Mouse (Mus musculus) ES-E14 (cell line): Measurements from ENCODE around the gene Gpr35. TPM values are rescaled to one million over a fixed set of nuclear protein-coding genes. Genes with fewer than 3 reads are reported as not detected.
A peak's percentile ranks its signal among the peaks of the same experiment; 100 is the strongest.

ENCODE experiments used
- DNase-seq: peaks from one replicate; pipeline ENCODE4 v3.0.0-alpha.2; 2013; ENCODE audit warnings: low read depth, low spot score
- H3K27ac ChIP-seq: 2 replicates; pipeline ENCODE4 v1.5.1; 2012; ENCODE audit warnings: low read depth, mild to moderate bottlenecking, low read length, moderate library complexity, mixed read lengths; ENCODE audit not compliant: poor library complexity, insufficient read depth, severe bottlenecking
- H3K36me3 ChIP-seq: 2 replicates; pipeline ENCODE4 v1.6.1; 2012; ENCODE audit warnings: mild to moderate bottlenecking, low read length, moderate library complexity, mixed read lengths; ENCODE audit not compliant: control insufficient read depth, poor library complexity, insufficient read depth, severe bottlenecking
- H3K4me1 ChIP-seq, 2 experiments: fragments of 150-350 bp in 1 of 2; sonication (generic) in 1 of 2; 2 replicates each; pipeline ENCODE4 v1.6.1; 2012; ENCODE audit warnings: low read length in 2 of 2, mild to moderate bottlenecking in 1 of 2, mixed read lengths in 1 of 2; ENCODE audit not compliant: control insufficient read depth in 2 of 2, insufficient read depth in 2 of 2, poor library complexity in 1 of 2
- H3K4me3 ChIP-seq, 2 experiments: fragments of 150-350 bp in 1 of 2; sonication (generic) in 1 of 2; 2 replicates each; pipeline ENCODE4 v1.5.1; 2012; ENCODE audit warnings: low read length in 2 of 2, low read depth in 1 of 2, mild to moderate bottlenecking in 1 of 2, mixed read lengths in 1 of 2; ENCODE audit not compliant: insufficient read depth in 1 of 2, poor library complexity in 1 of 2, severe bottlenecking in 1 of 2
- H3K9ac ChIP-seq: 2 replicates; pipeline ENCODE4 v1.6.1; 2012; ENCODE audit warnings: low read depth, mild to moderate bottlenecking, low read length, mixed read lengths; ENCODE audit not compliant: poor library complexity, insufficient read depth, severe bottlenecking
- H3K9me3 ChIP-seq: fragments of 150-350 bp; sonication (generic); 2 replicates; pipeline ENCODE4 v1.6.1; 2012; ENCODE audit warnings: low read depth, mild to moderate bottlenecking, low read length; ENCODE audit not compliant: control insufficient read depth, insufficient read depth
- CHD2 ChIP-seq: IDR thresholded peaks from 2 replicates; pipeline ENCODE4 v1.6.1; 2014; ENCODE audit warnings: mild to moderate bottlenecking, low read depth, low read length, inconsistent platforms
- HCFC1 ChIP-seq: IDR thresholded peaks from 2 replicates; pipeline ENCODE4 v1.6.1; 2012; ENCODE audit warnings: low read length, inconsistent platforms, borderline replicate concordance; ENCODE audit not compliant: insufficient read depth
- MAFK ChIP-seq: IDR thresholded peaks from 2 replicates; pipeline ENCODE4 v1.6.1; 2014; ENCODE audit warnings: mild to moderate bottlenecking, low read depth, low read length, inconsistent platforms; ENCODE audit not compliant: insufficient read depth
- ZC3H11A ChIP-seq: IDR thresholded peaks from 2 replicates; pipeline ENCODE4 v1.6.1; 2012; ENCODE audit warnings: low read depth, mild to moderate bottlenecking, inconsistent platforms, low read length, borderline replicate concordance
- ZNF384 ChIP-seq: IDR thresholded peaks from 2 replicates; pipeline ENCODE4 v1.6.1; 2012; ENCODE audit warnings: low read depth, low read length, inconsistent platforms
- in situ Hi-C, 2 experiments: fragments of 600-800 bp; cut with MboI; formaldehyde crosslinking; loops; one replicate each; pipeline ENCODE4 v1.15.1; 2025; ENCODE audit warnings: low sequenced_read_pairs in 2 of 2, inconsistent platforms in 1 of 2; ENCODE audit not compliant: unreplicated experiment in 2 of 2
- total RNA-seq: library from RNA; depleted of rRNA; stranded (reverse); fragments of 300-350 nt; gene quantifications from 2 replicates; pipeline ENCODE4 v1.2.3, GENCODE M21; 2012

Gene Gpr35
- total RNA-seq, 1 experiment, result 0.22 TPM

- H3K4me1 ChIP-seq, result no peaks in the 10 kb centered on the region
- H3K4me3 ChIP-seq, result no peak overlapping the region
- no peak for DNase-seq
- TF ChIP-seq CHD2, result no peak
- no peak for TF ChIP-seq HCFC1
- 0 out of 2 replicates have a peak, but pooled peaks have one; percentile 21 for TF ChIP-seq ZNF384
- no peak for TF ChIP-seq MAFK
- no peak for TF ChIP-seq ZC3H11A
- H3K27ac ChIP-seq, result no peak overlapping the region
- no peaks in the 10 kb centered on the region for H3K9me3 ChIP-seq
- no peak overlapping the region for H3K9ac ChIP-seq
- in situ Hi-C loops, result no loop called here
- H3K36me3 ChIP-seq, result no peaks in the 10 kb centered on the region
Measured at GRCm38 (mm10) chr1:92971879-92972795, 21.5 kb downstream of the Gpr35 start.

DNA sequence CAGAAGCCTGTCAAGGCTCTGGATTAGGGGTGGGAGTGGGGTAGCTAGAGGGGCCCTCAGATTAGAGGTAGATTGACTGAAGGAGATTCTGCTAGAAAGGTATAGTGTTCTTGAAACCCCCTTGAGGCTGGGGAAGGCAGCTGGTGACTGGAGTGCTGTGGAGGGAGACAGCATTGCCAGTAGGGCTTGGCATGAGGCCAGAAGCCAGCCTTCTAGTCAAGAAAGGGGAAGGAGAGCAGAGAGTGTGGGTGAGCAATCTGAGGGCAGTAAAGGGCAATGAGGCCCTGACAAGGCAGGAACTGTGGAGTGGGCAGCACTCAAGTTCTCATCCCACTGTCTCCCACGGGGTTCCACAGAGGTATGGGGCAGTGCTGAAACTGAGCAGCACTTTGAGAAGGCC is 22.2 kb downstream of the Gpr35 start:
- Histone ChIP-seq H3K4me1 (0 out of 4 replicates have a peak, but pooled peaks cover 0 to 1% of the 10 kb centered on the region in 2 experiments), H3K9ac (no peak overlapping the region), H3K4me3 (no peak overlapping the region), H3K27ac (no peak overlapping the region), H3K9me3 (no peaks in the 10 kb centered on the region), H3K36me3 (no peaks in the 10 kb centered on the region)
- TF ChIP-seq MAFK (no peak), ZC3H11A (no peak), ZNF384 (no peak), CHD2 (no peak), HCFC1 (no peak)
- in situ Hi-C loops, result no loop called here
- DNase-seq, result no peak

DNA sequence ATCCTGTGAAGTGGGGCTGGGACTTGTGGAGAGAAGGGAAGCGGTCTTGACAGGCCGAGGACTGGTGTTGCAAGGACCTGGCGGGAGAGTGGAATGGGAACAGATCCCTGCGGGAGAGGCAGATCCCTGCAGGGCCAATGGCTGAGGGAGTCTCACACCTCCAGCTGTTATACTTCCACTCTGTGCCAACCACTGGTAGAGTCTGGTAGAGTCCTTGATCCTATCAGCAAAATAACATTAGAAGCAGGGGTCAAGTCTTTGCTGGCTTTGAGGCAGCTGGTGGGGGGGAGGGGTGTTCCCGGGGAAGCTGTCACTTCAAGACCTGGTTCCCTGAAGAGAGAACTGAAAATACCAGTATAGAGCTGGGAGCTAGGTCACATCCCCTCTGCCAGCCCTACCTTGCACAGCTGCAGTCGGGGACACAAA is 25.5 kb downstream of the Gpr35 start:
- no peak for TF ChIP-seq ZC3H11A
- no peak for TF ChIP-seq MAFK
- no peak for TF ChIP-seq HCFC1
- no peak for TF ChIP-seq ZNF384
- TF ChIP-seq CHD2, result no peak
- Histone ChIP-seq H3K4me1 (peaks cover 0 to 11% of the 10 kb centered on the region in 2 experiments; a peak in 3 of 4 replicates), H3K36me3 (no peaks in the 10 kb centered on the region), H3K27ac (no peak overlapping the region), H3K9me3 (no peaks in the 10 kb centered on the region), H3K9ac (no peak overlapping the region), H3K4me3 (no peak overlapping the region)
- DNase-seq, result no peak
- in situ Hi-C loops, result no loop called here

GRCm38 (mm10) chr1:92978645-92979044 is 28.0 kb downstream of the Gpr35 start:
- H3K27ac ChIP-seq, result no peak overlapping the region
- no peaks in the 10 kb centered on the region for H3K9me3 ChIP-seq
- H3K4me1 ChIP-seq, result peaks cover 0 to 11% of the 10 kb centered on the region in 2 experiments; a peak in 3 of 4 replicates
- DNase-seq, result peak; percentile 31
- H3K4me3 ChIP-seq, result peak overlapping the region in 1 of 2 experiments; percentile 30; a peak in 2 of 4 replicates
- TF ChIP-seq CHD2 (no peak), ZNF384 (no peak), MAFK (no peak)
- no peaks in the 10 kb centered on the region for H3K36me3 ChIP-seq
- in situ Hi-C loops, result no loop called here
- H3K9ac ChIP-seq, result no peak overlapping the region
